Mouse (Mus musculus): ENCODE results near the gene Tmem147. TPM values are rescaled to one million over a fixed set of nuclear protein-coding genes. Genes with fewer than 3 reads are reported as not detected.
"Not testable (repeated sequence)": the region's sequence is repeated elsewhere in the genome, so short reads cannot be mapped to it uniquely, and the experiment has no call there.

Gene Tmem147
- polyA plus RNA-seq, 1 experiment from 2014 or later: 214 TPM

DNA sequence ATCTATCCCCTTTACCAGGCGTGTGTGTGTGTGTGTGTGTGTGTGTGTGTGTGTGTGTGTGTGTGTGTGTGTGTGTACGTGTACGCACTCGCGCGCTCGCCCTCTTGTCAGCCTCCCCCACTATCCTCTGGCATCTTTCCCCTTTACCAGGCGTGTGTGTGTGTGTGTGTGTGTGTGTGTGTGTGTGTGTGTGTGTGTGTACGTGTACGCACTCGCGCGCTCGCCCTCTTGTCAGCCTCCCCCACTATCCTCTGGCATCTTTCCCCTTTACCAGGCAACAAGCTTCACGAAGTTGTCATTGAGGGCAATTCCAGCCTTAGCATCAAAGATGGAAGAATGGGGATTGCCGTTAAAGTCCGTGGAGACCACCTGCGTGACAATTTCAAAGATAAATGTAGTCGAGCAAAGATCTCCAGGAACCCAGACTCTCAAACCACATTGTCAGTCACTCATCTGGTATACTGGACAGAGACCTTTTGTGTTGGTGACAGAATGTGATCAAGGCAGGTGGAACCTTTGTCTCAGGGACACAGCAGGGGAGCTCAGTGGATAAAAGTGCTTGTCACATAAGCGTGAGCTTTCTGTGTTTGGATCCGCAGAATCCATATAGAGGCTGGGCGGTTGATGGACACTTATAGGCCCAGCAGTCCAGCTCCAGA is 853 bp upstream of the Tmem147 start:
- H3K36me3 ChIP-seq (ENCODE audit: control insufficient read depth, insufficient read depth): peaks cover 11% of the 10 kb centered on the region
- H3K9me3 ChIP-seq (ENCODE audit: control insufficient read depth, low read length); ATAC-seq; H3K27me3 ChIP-seq (replicated peaks; ENCODE audit: control insufficient read depth, insufficient read depth, low read length): not testable (repeated sequence)
- peak overlapping the region; percentile 58 for H3K4me2 ChIP-seq (ENCODE audit: low read length)
- peaks cover 22% of the 10 kb centered on the region for H3K4me1 ChIP-seq (replicated peaks; ENCODE audit: control insufficient read depth, insufficient read depth, low read length)
- peak overlapping the region; percentile 72 for H3K4me3 ChIP-seq (replicated peaks; ENCODE audit: low read length)
- peak overlapping the region; percentile 80 for H3K9ac ChIP-seq (replicated peaks; ENCODE audit: low read depth, low read length)
- peak overlapping the region; percentile 92 for H3K27ac ChIP-seq (ENCODE audit: low read length)
- WGBS: 6% methylated on average over 11 of the region's 22 CpGs

DNA sequence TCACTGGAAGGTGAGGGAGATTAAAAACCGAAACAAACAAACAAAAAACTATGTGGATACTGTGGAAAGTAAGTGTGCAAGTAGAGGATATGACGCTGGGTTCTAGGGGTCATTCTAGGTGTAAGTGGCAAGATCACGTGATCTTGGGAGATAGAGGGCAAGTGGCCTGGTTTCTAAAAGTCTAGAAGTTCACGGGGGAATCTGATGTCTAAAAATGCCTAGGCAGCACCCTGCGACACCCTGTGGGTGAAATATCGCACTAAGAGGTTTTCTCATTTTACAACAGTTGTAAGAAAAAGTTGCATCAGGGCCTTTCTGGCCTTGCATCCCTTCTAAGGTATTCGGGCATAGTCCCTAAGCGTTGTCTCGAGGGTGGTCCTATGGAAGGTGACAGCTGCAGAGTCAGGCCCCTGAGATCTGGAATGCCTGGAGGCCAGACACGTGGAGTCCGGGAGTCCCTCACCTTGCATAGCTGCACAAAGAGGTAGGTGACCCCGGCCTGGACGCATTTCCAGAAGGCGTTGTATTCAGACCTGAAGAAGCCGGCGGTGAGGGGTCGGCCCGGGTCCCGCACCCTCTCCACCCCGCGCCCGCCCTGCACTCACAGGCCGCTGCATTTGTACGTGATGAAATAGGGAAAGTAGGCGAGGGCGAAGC is 473 bp downstream of the Tmem147 start:
- H3K4me2 ChIP-seq (ENCODE audit: low read length): peak overlapping the region; percentile 58
- peaks cover 5% of the 10 kb centered on the region; the same call in 1 of the 2 replicates for H3K36me3 ChIP-seq (ENCODE audit: control insufficient read depth, insufficient read depth)
- H3K9me3 ChIP-seq (ENCODE audit: control insufficient read depth, low read length): no peaks in the 10 kb centered on the region
- H3K4me1 ChIP-seq (replicated peaks; ENCODE audit: control insufficient read depth, insufficient read depth, low read length): peaks cover 22% of the 10 kb centered on the region
- H3K4me3 ChIP-seq (replicated peaks; ENCODE audit: low read length): peak overlapping the region; percentile 72
- no peaks in the 10 kb centered on the region for H3K27me3 ChIP-seq (replicated peaks; ENCODE audit: control insufficient read depth, insufficient read depth, low read length)
- peak overlapping the region; percentile 80 for H3K9ac ChIP-seq (replicated peaks; ENCODE audit: low read depth, low read length)
- H3K27ac ChIP-seq (ENCODE audit: low read length): peak overlapping the region; percentile 92
- 7% methylated on average over 26 of the region's 26 CpGs for WGBS
- ATAC-seq: peak; percentile 54

DNA sequence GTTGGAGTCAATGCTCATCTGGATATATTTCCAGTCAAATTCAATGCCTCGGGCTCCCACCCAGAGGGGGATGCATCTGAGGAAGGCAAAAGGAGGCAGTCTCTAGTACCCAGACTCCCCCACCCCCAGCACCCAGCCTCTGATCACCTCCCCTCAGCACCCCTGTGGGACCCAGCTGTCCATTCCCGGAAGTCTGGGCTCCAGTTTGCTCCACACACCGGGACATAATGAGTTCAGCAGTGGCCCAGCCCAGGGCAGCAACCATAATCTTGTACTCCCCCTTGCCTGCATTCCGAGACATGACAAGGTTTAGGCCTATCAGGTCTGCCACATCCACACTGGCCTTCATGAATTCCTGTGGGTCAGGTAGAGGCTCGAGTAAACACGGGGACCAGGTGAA is 1.1 kb downstream of the Tmem147 start:
- peak overlapping the region; percentile 58 for H3K4me2 ChIP-seq (ENCODE audit: low read length)
- no peak overlapping the region for H3K27ac ChIP-seq (ENCODE audit: low read length)
- H3K27me3 ChIP-seq (replicated peaks; ENCODE audit: control insufficient read depth, insufficient read depth, low read length): no peaks in the 10 kb centered on the region
- no peak for ATAC-seq
- peak overlapping the region; percentile 80; the same call in 1 of the 2 replicates for H3K9ac ChIP-seq (replicated peaks; ENCODE audit: low read depth, low read length)
- 87% methylated on average over 6 of the region's 6 CpGs for WGBS
- H3K4me3 ChIP-seq (replicated peaks; ENCODE audit: low read length): peak overlapping the region; percentile 72
- H3K36me3 ChIP-seq (ENCODE audit: control insufficient read depth, insufficient read depth): peaks cover 2% of the 10 kb centered on the region; the same call in 1 of the 2 replicates
- no peaks in the 10 kb centered on the region for H3K9me3 ChIP-seq (ENCODE audit: control insufficient read depth, low read length)
- peaks cover 22% of the 10 kb centered on the region for H3K4me1 ChIP-seq (replicated peaks; ENCODE audit: control insufficient read depth, insufficient read depth, low read length)

DNA sequence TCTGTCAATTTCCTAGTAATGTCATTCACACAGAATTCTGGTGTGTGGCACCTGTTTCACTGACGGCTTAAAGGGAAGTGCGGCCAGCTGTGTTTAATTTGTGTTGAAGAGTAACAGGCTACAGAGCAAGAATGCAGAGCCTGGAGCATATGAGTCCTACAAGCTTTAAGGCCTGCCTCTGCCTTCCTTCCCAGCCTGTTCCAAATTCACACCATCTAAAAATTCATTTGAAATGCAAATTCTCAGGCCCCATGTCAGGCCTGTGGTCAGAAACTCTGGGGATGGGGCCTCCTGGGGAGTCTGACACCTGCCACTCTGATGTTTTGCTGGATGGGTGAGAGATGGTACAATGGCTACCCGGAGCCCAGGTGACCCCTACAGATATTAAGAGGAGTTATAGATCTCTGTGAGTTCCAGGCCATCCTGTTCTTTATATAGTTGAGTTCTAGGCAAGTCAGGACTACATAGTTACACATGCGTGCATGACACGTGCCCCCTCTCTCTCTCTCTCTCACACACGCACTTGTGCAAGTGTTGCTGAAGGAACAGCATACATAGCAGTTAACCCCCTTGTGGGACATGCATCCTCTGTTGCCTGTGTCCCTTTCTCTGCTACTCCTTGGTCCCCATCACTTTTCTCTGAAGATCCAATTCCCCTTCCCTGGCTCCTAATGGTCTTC is 5.9 kb downstream of the Tmem147 start:
- H3K27me3 ChIP-seq (replicated peaks; ENCODE audit: control insufficient read depth, insufficient read depth, low read length): no peaks in the 10 kb centered on the region
- H3K4me3 ChIP-seq (replicated peaks; ENCODE audit: low read length): no peak overlapping the region
- no peaks in the 10 kb centered on the region for H3K36me3 ChIP-seq (ENCODE audit: control insufficient read depth, insufficient read depth)
- H3K9me3 ChIP-seq (ENCODE audit: control insufficient read depth, low read length): no peaks in the 10 kb centered on the region
- 74% methylated on average over 6 of the region's 6 CpGs for WGBS
- H3K4me1 ChIP-seq (replicated peaks; ENCODE audit: control insufficient read depth, insufficient read depth, low read length): peaks cover 8% of the 10 kb centered on the region
- no peak overlapping the region for H3K9ac ChIP-seq (replicated peaks; ENCODE audit: low read depth, low read length)
- H3K27ac ChIP-seq (ENCODE audit: low read length): no peak overlapping the region
- H3K4me2 ChIP-seq (ENCODE audit: low read length): no peak overlapping the region
- ATAC-seq: no peak

DNA sequence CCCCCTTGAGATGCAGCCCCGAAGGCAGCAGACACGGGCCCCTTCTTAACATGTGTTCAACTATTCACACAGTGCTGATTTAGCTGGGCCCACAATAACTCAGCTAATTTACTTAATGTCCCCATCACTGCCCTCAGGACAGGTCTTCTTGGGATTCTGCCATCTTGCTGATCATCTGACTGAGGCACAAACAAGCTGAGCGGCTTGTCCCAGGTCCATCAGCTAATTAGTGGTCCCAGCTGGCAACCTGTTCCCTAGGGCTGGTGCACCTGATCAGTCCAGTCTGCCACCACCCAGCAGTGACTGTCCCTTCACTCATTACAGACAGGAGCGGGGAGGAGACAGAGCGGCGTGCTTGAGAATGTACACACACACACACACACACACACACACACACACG is 8.1 kb downstream of the Tmem147 start:
- no peak overlapping the region for H3K9ac ChIP-seq (replicated peaks; ENCODE audit: low read depth, low read length)
- no peak overlapping the region for H3K4me3 ChIP-seq (replicated peaks; ENCODE audit: low read length)
- no peak overlapping the region for H3K27ac ChIP-seq (ENCODE audit: low read length)
- H3K4me2 ChIP-seq (ENCODE audit: low read length): no peak overlapping the region
- no peaks in the 10 kb centered on the region for H3K36me3 ChIP-seq (ENCODE audit: control insufficient read depth, insufficient read depth)
- H3K9me3 ChIP-seq (ENCODE audit: control insufficient read depth, low read length): no peaks in the 10 kb centered on the region
- H3K27me3 ChIP-seq (replicated peaks; ENCODE audit: control insufficient read depth, insufficient read depth, low read length): peaks cover 8% of the 10 kb centered on the region
- 61% methylated on average over 7 of the region's 7 CpGs for WGBS
- peaks cover 10% of the 10 kb centered on the region; the same call in 1 of the 2 replicates for H3K4me1 ChIP-seq (replicated peaks; ENCODE audit: control insufficient read depth, insufficient read depth, low read length)
- ATAC-seq: no peak

DNA sequence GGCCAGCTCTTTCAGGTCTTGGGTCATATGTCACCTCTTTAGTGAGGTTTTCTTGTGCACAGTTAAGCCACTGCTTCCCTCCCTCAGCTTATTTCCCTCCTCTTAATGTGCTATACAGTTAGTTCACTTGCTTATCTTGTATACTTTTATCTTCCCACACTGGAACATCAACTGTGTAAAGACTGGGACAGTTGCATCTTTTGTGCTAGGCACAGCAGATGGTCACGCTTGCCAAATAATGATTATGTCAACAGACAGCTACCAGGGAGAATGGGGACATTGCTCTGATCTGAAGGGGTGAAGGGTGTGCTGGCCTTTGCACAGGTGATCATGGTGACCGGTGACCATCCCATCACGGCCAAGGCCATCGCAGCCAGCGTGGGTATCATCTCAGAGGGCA is 9.7 kb downstream of the Tmem147 start:
- H3K27me3 ChIP-seq (replicated peaks; ENCODE audit: control insufficient read depth, insufficient read depth, low read length): peaks cover 17% of the 10 kb centered on the region
- 92% methylated on average over 5 of the region's 5 CpGs for WGBS
- no peak overlapping the region for H3K27ac ChIP-seq (ENCODE audit: low read length)
- no peaks in the 10 kb centered on the region for H3K9me3 ChIP-seq (ENCODE audit: control insufficient read depth, low read length)
- H3K36me3 ChIP-seq (ENCODE audit: control insufficient read depth, insufficient read depth): no peaks in the 10 kb centered on the region
- no peak overlapping the region for H3K4me2 ChIP-seq (ENCODE audit: low read length)
- H3K4me1 ChIP-seq (replicated peaks; ENCODE audit: control insufficient read depth, insufficient read depth, low read length): peaks cover 10% of the 10 kb centered on the region; the same call in 1 of the 2 replicates
- no peak overlapping the region for H3K9ac ChIP-seq (replicated peaks; ENCODE audit: low read depth, low read length)
- ATAC-seq: no peak
- no peak overlapping the region for H3K4me3 ChIP-seq (replicated peaks; ENCODE audit: low read length)

DNA sequence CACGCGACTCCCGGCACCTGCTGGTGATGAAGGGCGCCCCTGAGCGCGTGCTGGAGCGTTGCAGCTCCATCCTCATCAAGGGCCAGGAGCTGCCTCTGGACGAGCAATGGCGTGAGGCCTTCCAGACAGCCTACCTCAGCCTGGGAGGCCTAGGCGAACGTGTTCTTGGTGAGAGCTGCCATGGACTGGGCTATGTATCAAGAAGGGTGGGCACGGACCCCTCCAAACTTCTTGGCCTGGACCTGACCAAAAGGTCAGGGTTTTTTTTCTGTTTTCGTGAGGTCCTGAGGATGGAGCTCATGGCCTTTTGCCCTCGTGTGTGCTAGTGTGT is 11.7 kb downstream of the Tmem147 start:
- no peak for ATAC-seq
- Histone ChIP-seq H3K27me3 (replicated peaks; ENCODE audit: control insufficient read depth, insufficient read depth, low read length) (peaks cover 17% of the 10 kb centered on the region), H3K36me3 (ENCODE audit: control insufficient read depth, insufficient read depth) (no peaks in the 10 kb centered on the region), H3K4me3 (replicated peaks; ENCODE audit: low read length) (peak overlapping the region; percentile 32), H3K4me1 (replicated peaks; ENCODE audit: control insufficient read depth, insufficient read depth, low read length) (peaks cover 10% of the 10 kb centered on the region; the same call in 1 of the 2 replicates), H3K4me2 (ENCODE audit: low read length) (peak overlapping the region; percentile 55), H3K9ac (replicated peaks; ENCODE audit: low read depth, low read length) (0 out of 2 replicates have a peak overlapping the region, but pooled peaks have one; percentile 19), H3K27ac (ENCODE audit: low read length) (no peak overlapping the region), H3K9me3 (ENCODE audit: control insufficient read depth, low read length) (no peaks in the 10 kb centered on the region)
- WGBS: 8% methylated on average over 14 of the region's 14 CpGs

DNA sequence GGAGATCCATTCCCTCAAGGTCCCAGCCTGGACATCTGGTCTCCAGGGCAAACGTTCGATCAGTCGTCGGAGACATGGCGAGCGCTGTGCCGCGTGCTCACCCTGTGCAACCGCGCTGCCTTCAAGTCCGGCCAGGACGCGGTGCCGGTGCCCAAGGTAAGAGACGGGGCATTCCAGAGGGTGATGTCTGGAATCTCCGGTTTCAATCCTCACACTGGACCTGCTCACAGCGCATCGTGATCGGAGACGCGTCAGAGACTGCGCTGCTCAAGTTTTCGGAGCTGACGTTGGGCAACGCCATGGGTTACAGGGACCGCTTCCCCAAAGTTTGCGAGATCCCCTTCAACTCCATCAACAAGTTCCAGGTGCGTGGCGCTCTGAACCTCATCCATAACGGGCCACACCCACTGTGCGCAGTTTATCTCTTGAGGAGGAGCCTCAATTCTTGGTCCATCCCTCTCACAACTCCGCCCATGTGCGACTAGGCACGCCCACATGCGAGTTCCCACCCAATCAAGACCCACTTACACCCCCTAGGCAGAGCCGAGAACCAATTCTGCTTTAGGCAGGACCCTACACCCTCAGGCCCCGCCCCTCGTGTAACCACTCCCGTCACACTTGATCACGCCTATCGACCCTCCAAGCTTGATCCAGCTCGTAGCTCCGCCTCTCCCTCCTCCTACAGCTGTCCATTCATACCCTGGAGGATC is 12.2 kb downstream of the Tmem147 start:
- peak; percentile 95 for ATAC-seq
- WGBS: 3% methylated on average over 43 of the region's 43 CpGs
- H3K9me3 ChIP-seq (ENCODE audit: control insufficient read depth, low read length): no peaks in the 10 kb centered on the region
- peaks cover 10% of the 10 kb centered on the region; the same call in 1 of the 2 replicates for H3K4me1 ChIP-seq (replicated peaks; ENCODE audit: control insufficient read depth, insufficient read depth, low read length)
- peaks cover 17% of the 10 kb centered on the region for H3K27me3 ChIP-seq (replicated peaks; ENCODE audit: control insufficient read depth, insufficient read depth, low read length)
- H3K36me3 ChIP-seq (ENCODE audit: control insufficient read depth, insufficient read depth): no peaks in the 10 kb centered on the region
- peak overlapping the region; percentile 32 for H3K4me3 ChIP-seq (replicated peaks; ENCODE audit: low read length)
- no peak overlapping the region for H3K27ac ChIP-seq (ENCODE audit: low read length)
- 0 out of 2 replicates have a peak overlapping the region, but pooled peaks have one; percentile 19 for H3K9ac ChIP-seq (replicated peaks; ENCODE audit: low read depth, low read length)
- peak overlapping the region; percentile 55 for H3K4me2 ChIP-seq (ENCODE audit: low read length)

DNA sequence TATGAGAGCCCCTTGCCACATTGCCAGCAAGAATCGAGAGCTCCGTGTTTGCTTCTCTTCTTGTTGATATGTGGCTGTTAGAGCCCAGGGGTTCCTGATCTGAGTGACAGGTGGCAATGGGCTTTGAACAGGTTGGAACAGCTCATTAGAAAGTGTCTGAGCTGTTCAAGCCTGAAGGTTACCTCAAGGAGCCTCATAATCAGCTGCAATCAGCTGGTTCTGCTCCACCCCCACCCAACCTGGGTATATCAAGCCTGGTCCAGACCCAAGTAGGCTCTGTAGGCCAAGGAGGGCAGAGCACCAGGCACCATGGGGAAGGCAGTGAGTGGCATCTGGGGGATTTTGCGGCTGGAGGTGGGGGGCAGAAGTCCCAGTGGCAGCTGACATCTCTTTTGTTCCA is 17.4 kb downstream of the Tmem147 start, which contains the start of gene Atp4a:
Atp4a (plus strand) TSS at position 268 of the 400 bp plus-strand sequence.
- Histone ChIP-seq H3K9me3 (ENCODE audit: control insufficient read depth, low read length) (no peaks in the 10 kb centered on the region), H3K4me3 (replicated peaks; ENCODE audit: low read length) (no peak within 1 kb of the TSS), H3K4me2 (ENCODE audit: low read length) (no peak within 1 kb of the TSS), H3K4me1 (replicated peaks; ENCODE audit: control insufficient read depth, insufficient read depth, low read length) (peaks cover 1% of the 10 kb centered on the region; the same call in 1 of the 2 replicates), H3K27me3 (replicated peaks; ENCODE audit: control insufficient read depth, insufficient read depth, low read length) (peaks cover 16% of the 10 kb centered on the region), H3K27ac (ENCODE audit: low read length) (no peak within 1 kb of the TSS), H3K36me3 (ENCODE audit: control insufficient read depth, insufficient read depth) (no peaks in the 10 kb centered on the region), H3K9ac (replicated peaks; ENCODE audit: low read depth, low read length) (no peak within 1 kb of the TSS)
- ATAC-seq: no peak
- WGBS: 72% methylated on average over 3 of the region's 3 CpGs
